Mouse (Mus musculus) CD8-positive naive resting alpha-beta T cell, adult 2 months (primary cell): ENCODE results near the gene Pan3.

ENCODE experiments used
- DNase-seq, 2 experiments: peaks; one replicate each; pipeline ENCODE4 v3.0.0; 2022; ENCODE audit warnings: low read depth in 2 of 2, low spot score in 2 of 2

Pan3 gene

GRCm38 (mm10) chr5:147430936-147431839, 1.2 kb downstream of the Pan3 start:
- DNase-seq = peak; percentile 68 to 78

GRCm38 (mm10) chr5:147432927-147433326, 3.0 kb downstream of the Pan3 start:
- no peak for DNase-seq

- DNase-seq = peak in 1 of 2 experiments; percentile 18
Observed at GRCm38 (mm10) chr5:147435224-147435623, 5.3 kb downstream of the Pan3 start.

GRCm38 (mm10) chr5:147435751-147436150, 5.8 kb downstream of the Pan3 start:
- no peak for DNase-seq

- DNase-seq = no peak
Observed at GRCm38 (mm10) chr5:147436491-147436890, 6.5 kb downstream of the Pan3 start.

- no peak for DNase-seq
Observed at GRCm38 (mm10) chr5:147440996-147441507, 11.1 kb downstream of the Pan3 start.

- DNase-seq = no peak
Observed at GRCm38 (mm10) chr5:147441979-147442378, 12.0 kb downstream of the Pan3 start.

- DNase-seq = no peak
Observed at GRCm38 (mm10) chr5:147442741-147443140, 12.8 kb downstream of the Pan3 start.

- no peak for DNase-seq
Observed at GRCm38 (mm10) chr5:147444298-147444697, 14.3 kb downstream of the Pan3 start.

GRCm38 (mm10) chr5:147444757-147445156, 14.8 kb downstream of the Pan3 start:
- no peak for DNase-seq

GRCm38 (mm10) chr5:147445252-147445651, 15.3 kb downstream of the Pan3 start:
- DNase-seq = no peak

GRCm38 (mm10) chr5:147448526-147448925, 18.6 kb downstream of the Pan3 start:
- peak; percentile 31 to 41 for DNase-seq

GRCm38 (mm10) chr5:147448933-147449332, 19.0 kb downstream of the Pan3 start:
- peak in 1 of 2 experiments; percentile 15 for DNase-seq

- DNase-seq = no peak
Observed at GRCm38 (mm10) chr5:147456491-147456890, 26.5 kb downstream of the Pan3 start.

- no peak for DNase-seq
Observed at GRCm38 (mm10) chr5:147459821-147460567, 30.0 kb downstream of the Pan3 start.

GRCm38 (mm10) chr5:147463251-147463650, 33.3 kb downstream of the Pan3 start:
- DNase-seq = no peak

- no peak for DNase-seq
Observed at GRCm38 (mm10) chr5:147466361-147466760, 36.4 kb downstream of the Pan3 start.

- no peak for DNase-seq
Observed at GRCm38 (mm10) chr5:147471163-147471562, 41.2 kb downstream of the Pan3 start.

GRCm38 (mm10) chr5:147473071-147473470, 43.1 kb downstream of the Pan3 start:
- DNase-seq = no peak

GRCm38 (mm10) chr5:147473856-147474255, 43.9 kb downstream of the Pan3 start:
- no peak for DNase-seq

GRCm38 (mm10) chr5:147476109-147476508, 46.1 kb downstream of the Pan3 start:
- DNase-seq = no peak

GRCm38 (mm10) chr5:147477106-147477505, 47.1 kb downstream of the Pan3 start:
- no peak for DNase-seq
